Mouse (Mus musculus): ENCODE measurements around the gene Cenps. TPM values are rescaled to one million over a fixed set of nuclear protein-coding genes. Genes with fewer than 3 reads are reported as not detected.
"Not testable (repeated sequence)": the region's sequence is repeated elsewhere in the genome, so short reads cannot be mapped to it uniquely, and the experiment has no call there.

Cenps gene
- polyA plus RNA-seq, 1 experiment from 2014 or later: 25.3 TPM

DNA sequence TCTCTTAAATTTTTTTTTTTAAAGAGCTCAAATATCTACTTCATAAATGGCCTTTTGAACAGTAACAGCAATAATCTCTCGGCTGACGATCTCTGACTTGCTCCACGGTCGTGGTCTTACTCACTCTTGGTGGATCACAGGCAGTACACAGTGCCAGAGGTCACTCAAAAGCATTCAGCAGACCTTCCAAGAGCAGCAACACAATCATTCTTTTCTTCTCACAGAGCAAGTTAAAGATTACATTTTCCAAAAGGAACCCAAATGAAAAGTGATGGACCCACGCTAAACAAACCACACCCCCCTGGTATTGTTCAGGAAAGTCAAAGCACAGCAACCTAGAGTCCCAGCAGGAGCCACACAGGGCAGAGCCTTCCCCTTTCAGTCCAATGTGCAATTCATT is 39.6 kb upstream of the Cenps start:
- 55% methylated on average over 5 of the region's 5 CpGs for WGBS
- Histone ChIP-seq H3K36me3 (ENCODE audit: insufficient read depth, low read length) (peaks cover 20% of the 10 kb centered on the region), H3K9ac (ENCODE audit: low read depth, low read length) (no peak overlapping the region), H3K9me3 (replicated peaks; ENCODE audit: low read length) (no peaks in the 10 kb centered on the region), H3K4me1 (replicated peaks; ENCODE audit: insufficient read depth, low read length) (no peaks in the 10 kb centered on the region), H3K4me2 (ENCODE audit: low read length) (no peak overlapping the region), H3K4me3 (replicated peaks; ENCODE audit: low read depth, low read length) (no peak overlapping the region), H3K27me3 (ENCODE audit: insufficient read depth, low read length) (no peaks in the 10 kb centered on the region), H3K27ac (no peak overlapping the region)
- TF ChIP-seq CTCF (IDR thresholded peaks at IDR 0.05; ENCODE audit: low read depth): no peak
- DNase-seq (ENCODE audit: low spot score) (no peak), ATAC-seq (replicated peaks; ENCODE audit: low FRiP score, low read depth) (no peak)

DNA sequence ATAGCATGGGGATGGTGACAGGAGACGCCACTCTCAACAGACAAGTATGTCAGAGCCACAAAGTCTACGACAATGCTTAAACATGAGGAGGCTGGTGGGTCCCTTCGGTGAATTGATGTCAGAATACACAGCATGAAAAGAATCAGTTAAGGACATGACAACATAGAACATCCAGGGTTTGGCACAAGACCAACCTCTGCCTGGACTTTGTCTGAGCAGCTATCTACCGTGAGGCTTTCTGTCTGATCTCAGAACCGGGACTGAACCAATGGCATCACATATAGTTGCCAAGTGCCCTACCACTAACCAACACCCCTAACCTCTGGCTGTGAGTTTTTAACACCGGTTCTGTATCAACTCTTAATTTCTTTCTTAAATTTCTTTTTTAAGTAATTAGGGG is 39.2 kb upstream of the Cenps start:
- no peak for DNase-seq (ENCODE audit: low spot score)
- H3K4me3 ChIP-seq (replicated peaks; ENCODE audit: low read depth, low read length): no peak overlapping the region
- H3K4me2 ChIP-seq (ENCODE audit: low read length): no peak overlapping the region
- H3K4me1 ChIP-seq (replicated peaks; ENCODE audit: insufficient read depth, low read length): no peaks in the 10 kb centered on the region
- no peak overlapping the region for H3K27ac ChIP-seq
- TF ChIP-seq CTCF (IDR thresholded peaks at IDR 0.05; ENCODE audit: low read depth): no peak
- no peak for ATAC-seq (replicated peaks; ENCODE audit: low FRiP score, low read depth)
- WGBS: 82% methylated on average over 6 of the region's 6 CpGs
- H3K9ac ChIP-seq (ENCODE audit: low read depth, low read length): no peak overlapping the region
- H3K27me3 ChIP-seq (ENCODE audit: insufficient read depth, low read length): no peaks in the 10 kb centered on the region
- peaks cover 16% of the 10 kb centered on the region for H3K36me3 ChIP-seq (ENCODE audit: insufficient read depth, low read length)
- no peaks in the 10 kb centered on the region for H3K9me3 ChIP-seq (replicated peaks; ENCODE audit: low read length)

DNA sequence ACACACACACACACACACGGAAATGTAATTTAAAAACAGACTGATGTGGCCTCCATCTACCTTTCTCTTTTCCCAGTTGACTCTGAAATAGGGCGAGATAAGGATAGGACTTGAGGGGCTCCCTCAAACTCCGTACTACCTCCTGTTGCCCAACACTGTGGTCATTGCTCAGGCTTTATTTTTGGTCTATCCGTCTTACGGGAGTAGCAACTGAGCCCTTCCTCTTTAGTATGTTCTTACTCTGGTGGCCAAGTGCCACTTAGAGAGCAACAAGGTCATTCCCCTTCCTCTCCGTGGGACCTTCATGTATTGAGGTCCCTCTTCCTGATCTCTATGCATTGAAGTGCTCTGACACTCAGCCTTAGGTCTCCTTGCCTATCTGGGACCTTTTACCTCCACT is 36.2 kb upstream of the Cenps start:
- ATAC-seq (replicated peaks; ENCODE audit: low FRiP score, low read depth) (no peak), DNase-seq (ENCODE audit: low spot score) (no peak)
- Histone ChIP-seq H3K9me3 (replicated peaks; ENCODE audit: low read length) (no peaks in the 10 kb centered on the region), H3K27me3 (ENCODE audit: insufficient read depth, low read length) (no peaks in the 10 kb centered on the region), H3K9ac (ENCODE audit: low read depth, low read length) (no peak overlapping the region), H3K36me3 (ENCODE audit: insufficient read depth, low read length) (no peaks in the 10 kb centered on the region), H3K4me3 (replicated peaks; ENCODE audit: low read depth, low read length) (no peak overlapping the region), H3K27ac (no peak overlapping the region), H3K4me2 (ENCODE audit: low read length) (no peak overlapping the region), H3K4me1 (replicated peaks; ENCODE audit: insufficient read depth, low read length) (no peaks in the 10 kb centered on the region)
- WGBS: 90% methylated on average over 6 of the region's 6 CpGs
- no peak for TF ChIP-seq CTCF (IDR thresholded peaks at IDR 0.05; ENCODE audit: low read depth)

DNA sequence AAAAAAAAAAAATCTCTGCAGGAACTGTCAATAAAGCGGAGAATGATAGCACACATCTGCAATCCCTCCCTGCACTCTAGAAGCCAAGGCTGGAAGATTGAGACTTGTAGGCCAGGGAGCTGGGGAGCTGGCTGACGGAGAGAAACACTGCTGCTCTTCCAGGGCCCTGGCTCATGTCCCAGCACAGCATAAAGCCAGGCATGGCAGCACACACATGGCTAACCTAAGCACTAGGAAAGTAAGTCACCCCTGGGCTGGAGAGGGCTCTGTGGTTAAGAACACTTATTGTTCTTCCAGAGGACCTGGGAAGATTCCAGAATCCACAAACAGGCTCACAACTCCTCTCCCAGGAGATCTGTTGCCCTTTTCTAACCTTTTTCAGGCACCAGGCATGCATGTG is 35.2 kb upstream of the Cenps start:
- no peak overlapping the region for H3K4me2 ChIP-seq (ENCODE audit: low read length)
- H3K9me3 ChIP-seq (replicated peaks; ENCODE audit: low read length): no peaks in the 10 kb centered on the region
- TF ChIP-seq CTCF (IDR thresholded peaks at IDR 0.05; ENCODE audit: low read depth): no peak
- H3K27ac ChIP-seq: no peak overlapping the region
- ATAC-seq (replicated peaks; ENCODE audit: low FRiP score, low read depth) (no peak), DNase-seq (ENCODE audit: low spot score) (no peak)
- no peaks in the 10 kb centered on the region for H3K27me3 ChIP-seq (ENCODE audit: insufficient read depth, low read length)
- no peak overlapping the region for H3K4me3 ChIP-seq (replicated peaks; ENCODE audit: low read depth, low read length)
- H3K4me1 ChIP-seq (replicated peaks; ENCODE audit: insufficient read depth, low read length): no peaks in the 10 kb centered on the region
- H3K9ac ChIP-seq (ENCODE audit: low read depth, low read length): no peak overlapping the region
- H3K36me3 ChIP-seq (ENCODE audit: insufficient read depth, low read length): no peaks in the 10 kb centered on the region
- 48% methylated on average over 2 of the region's 2 CpGs for WGBS

DNA sequence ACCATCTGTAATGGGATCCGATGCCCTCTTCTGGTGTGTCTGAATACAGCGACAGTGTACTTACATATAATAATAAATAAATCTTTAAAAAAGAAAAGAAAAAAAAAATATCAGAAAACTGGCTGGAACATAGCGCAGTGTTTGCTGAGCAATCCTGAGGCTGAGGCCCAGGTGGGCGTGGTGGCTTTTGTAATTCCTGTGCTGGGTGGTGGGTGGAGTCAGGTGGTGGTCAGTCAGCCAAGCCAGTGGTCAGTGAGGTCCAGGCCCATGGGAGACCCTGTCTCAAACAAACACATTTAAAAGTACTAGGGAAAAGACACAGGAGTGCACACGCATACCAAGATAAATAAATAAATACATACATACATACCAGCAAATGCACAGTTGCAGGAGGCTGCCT is 34.7 kb upstream of the Cenps start:
- ATAC-seq (replicated peaks; ENCODE audit: low FRiP score, low read depth) (no peak), DNase-seq (ENCODE audit: low spot score) (no peak)
- 0 out of 2 replicates have a peak, but pooled peaks have one; percentile 11 for TF ChIP-seq CTCF (IDR thresholded peaks at IDR 0.05; ENCODE audit: low read depth)
- Histone ChIP-seq H3K36me3 (ENCODE audit: insufficient read depth, low read length) (no peaks in the 10 kb centered on the region), H3K27me3 (ENCODE audit: insufficient read depth, low read length) (no peaks in the 10 kb centered on the region), H3K9me3 (replicated peaks; ENCODE audit: low read length) (no peaks in the 10 kb centered on the region), H3K4me3 (replicated peaks; ENCODE audit: low read depth, low read length) (no peak overlapping the region), H3K27ac (no peak overlapping the region), H3K4me1 (replicated peaks; ENCODE audit: insufficient read depth, low read length) (no peaks in the 10 kb centered on the region), H3K4me2 (ENCODE audit: low read length) (no peak overlapping the region), H3K9ac (ENCODE audit: low read depth, low read length) (no peak overlapping the region)
- 85% methylated on average over 5 of the region's 5 CpGs for WGBS

DNA sequence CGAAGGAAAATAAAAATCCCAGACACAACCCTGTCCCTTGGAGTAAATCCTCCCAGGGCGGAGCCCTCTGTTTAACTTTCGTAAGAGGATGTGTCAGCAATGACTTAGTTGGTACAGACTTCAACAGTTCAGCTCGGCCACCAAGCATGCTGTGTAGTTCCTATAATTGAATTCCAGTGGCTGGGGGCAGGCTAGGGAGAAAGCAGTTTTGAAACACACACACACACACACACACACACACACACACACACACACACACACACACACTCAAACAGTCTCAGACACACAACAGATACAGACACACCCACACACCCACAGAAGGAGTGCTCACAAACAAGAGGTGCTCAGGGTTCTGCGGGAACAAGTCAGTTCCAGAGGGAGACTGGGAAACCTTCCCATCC is 34.2 kb upstream of the Cenps start:
- H3K9me3 ChIP-seq (replicated peaks; ENCODE audit: low read length): no peaks in the 10 kb centered on the region
- H3K9ac ChIP-seq (ENCODE audit: low read depth, low read length): no peak overlapping the region
- ATAC-seq (replicated peaks; ENCODE audit: low FRiP score, low read depth) (no peak), DNase-seq (ENCODE audit: low spot score) (no peak)
- no peak overlapping the region for H3K4me3 ChIP-seq (replicated peaks; ENCODE audit: low read depth, low read length)
- TF ChIP-seq CTCF (IDR thresholded peaks at IDR 0.05; ENCODE audit: low read depth): no peak
- no peaks in the 10 kb centered on the region for H3K27me3 ChIP-seq (ENCODE audit: insufficient read depth, low read length)
- no peaks in the 10 kb centered on the region for H3K4me1 ChIP-seq (replicated peaks; ENCODE audit: insufficient read depth, low read length)
- WGBS: 53% methylated on average over 5 of the region's 5 CpGs
- H3K27ac ChIP-seq: no peak overlapping the region
- H3K36me3 ChIP-seq (ENCODE audit: insufficient read depth, low read length): no peaks in the 10 kb centered on the region
- H3K4me2 ChIP-seq (ENCODE audit: low read length): no peak overlapping the region

DNA sequence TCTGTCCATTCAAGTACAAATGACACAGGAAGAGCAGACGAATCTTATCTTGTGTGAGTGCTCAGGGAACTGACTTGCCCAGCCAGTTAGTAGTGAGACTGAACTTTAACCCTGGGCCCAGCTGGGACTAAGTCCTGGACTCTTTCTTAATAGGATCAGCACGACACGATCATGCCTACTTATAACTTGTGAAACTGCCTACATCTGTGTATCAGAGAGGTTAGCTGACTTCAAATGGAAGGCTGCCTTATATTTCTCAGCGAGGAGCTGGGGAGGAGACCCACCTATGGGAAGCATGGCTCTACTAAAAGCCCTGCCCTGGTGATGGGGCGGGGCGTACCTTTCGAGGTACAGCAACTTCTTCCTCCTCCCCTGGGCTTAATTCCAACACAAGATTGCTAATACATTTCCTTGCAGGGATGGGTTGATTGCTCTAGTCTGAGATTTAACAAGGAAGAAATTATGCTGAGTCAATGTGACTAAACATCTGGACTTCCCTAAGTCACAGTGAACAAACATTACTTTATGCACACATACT is 33.0 kb upstream of the Cenps start:
- DNase-seq (ENCODE audit: low spot score) (peak; percentile 43), ATAC-seq (replicated peaks; ENCODE audit: low FRiP score, low read depth) (no peak)
- Histone ChIP-seq H3K27ac (peak overlapping the region; percentile 38; the same call in 1 of the 2 replicates), H3K9me3 (replicated peaks; ENCODE audit: low read length) (no peaks in the 10 kb centered on the region), H3K4me2 (ENCODE audit: low read length) (no peak overlapping the region), H3K27me3 (ENCODE audit: insufficient read depth, low read length) (no peaks in the 10 kb centered on the region), H3K4me1 (replicated peaks; ENCODE audit: insufficient read depth, low read length) (peaks cover 4% of the 10 kb centered on the region; the same call in 1 of the 2 replicates), H3K9ac (ENCODE audit: low read depth, low read length) (no peak overlapping the region), H3K36me3 (ENCODE audit: insufficient read depth, low read length) (no peaks in the 10 kb centered on the region), H3K4me3 (replicated peaks; ENCODE audit: low read depth, low read length) (no peak overlapping the region)
- no peak for TF ChIP-seq CTCF (IDR thresholded peaks at IDR 0.05; ENCODE audit: low read depth)
- WGBS: 56% methylated on average over 7 of the region's 7 CpGs

DNA sequence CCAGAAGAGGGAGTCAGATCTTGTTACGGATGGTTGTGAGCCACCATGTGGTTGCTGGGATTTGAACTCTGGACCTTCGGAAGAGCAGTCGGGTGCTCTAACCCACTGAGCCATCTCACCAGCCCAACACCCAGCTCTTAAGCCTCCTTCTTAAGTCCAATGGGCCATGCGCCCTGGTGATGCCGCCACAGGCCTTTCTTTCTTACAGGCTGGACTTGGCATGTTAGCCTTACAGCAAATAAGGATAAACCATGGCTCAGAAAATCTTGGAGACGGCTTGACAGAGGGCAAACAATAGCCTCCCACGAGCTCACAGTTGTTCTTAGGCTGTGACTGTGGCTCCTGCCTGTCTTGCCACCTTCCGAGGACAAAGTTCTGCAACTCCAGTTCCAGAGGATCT is 32.5 kb upstream of the Cenps start:
- H3K4me1 ChIP-seq (replicated peaks; ENCODE audit: insufficient read depth, low read length); H3K9ac ChIP-seq (ENCODE audit: low read depth, low read length); H3K4me3 ChIP-seq (replicated peaks; ENCODE audit: low read depth, low read length); H3K9me3 ChIP-seq (replicated peaks; ENCODE audit: low read length); DNase-seq (ENCODE audit: low spot score); H3K4me2 ChIP-seq (ENCODE audit: low read length); H3K27me3 ChIP-seq (ENCODE audit: insufficient read depth, low read length); ATAC-seq (replicated peaks; ENCODE audit: low FRiP score, low read depth); H3K36me3 ChIP-seq (ENCODE audit: insufficient read depth, low read length): not testable (repeated sequence)
- H3K27ac ChIP-seq: peak overlapping the region; percentile 38; the same call in 1 of the 2 replicates
- WGBS: 85% methylated on average over 6 of the region's 8 CpGs
